Mouse (Mus musculus) stomach, postnatal 0 days (tissue): ENCODE measurements around the gene Tnfsf4.

Experiments
- CTCF ChIP-seq: IDR thresholded peaks from 2 replicates; pipeline ENCODE4 v1.5.1; 2016; ENCODE audit warnings: antibody characterized with exemption, low read depth, mild to moderate bottlenecking, moderate library complexity
- EP300 ChIP-seq: optimal IDR thresholded peaks from 2 replicates; pipeline ENCODE3; 2016; ENCODE audit warnings: antibody characterized with exemption

- no peak for TF ChIP-seq CTCF
- no peak for TF ChIP-seq EP300
Observed at GRCm38 (mm10) chr1:161371919-161372318, 23.3 kb upstream of the Tnfsf4 start.
